Mouse (Mus musculus) hindbrain, embryonic 14.5 days (tissue): ENCODE measurements around the gene Timeless. TPM values are rescaled to one million over a fixed set of nuclear protein-coding genes. Genes with fewer than 3 reads are reported as not detected.
A peak's percentile ranks its signal among the peaks of the same experiment; 100 is the strongest.

ENCODE experiments used
- ATAC-seq: fragments of 200-750 bp; cut with Nextera tagmentation; 2 replicates; pipeline ENCODE4 v1.8.0; 2017; ENCODE audit warnings: moderate number of reproducible peaks, mild to moderate bottlenecking, moderate TSS enrichment, moderate library complexity; ENCODE audit not compliant: low FRiP score
- DNase-seq: peaks from one replicate; pipeline ENCODE4 v3.0.0-alpha.2; 2015; ENCODE audit warnings: low spot score
- H3K27ac ChIP-seq: fragments of 300-500 bp; sonication (generic); 2 replicates; pipeline ENCODE4 v1.5.1; 2014; ENCODE audit warnings: mild to moderate bottlenecking, moderate library complexity
- H3K27me3 ChIP-seq: fragments of 300-500 bp; sonication (generic); 2 replicates; pipeline ENCODE4 v1.6.1; 2014; ENCODE audit warnings: mild to moderate bottlenecking, low read length, mixed read lengths; ENCODE audit not compliant: control insufficient read depth, insufficient read depth
- H3K36me3 ChIP-seq: fragments of 300-500 bp; sonication (generic); replicated peaks from 2 replicates; pipeline ENCODE4 v1.6.1; 2014; ENCODE audit not compliant: control insufficient read depth, insufficient read depth
- H3K4me1 ChIP-seq: fragments of 300-500 bp; sonication (generic); replicated peaks from 2 replicates; pipeline ENCODE4 v1.6.1; 2014; ENCODE audit warnings: antibody characterized with exemption, low read length, mixed read lengths; ENCODE audit not compliant: control insufficient read depth, insufficient read depth
- H3K4me2 ChIP-seq: fragments of 300-500 bp; sonication (generic); replicated peaks from 2 replicates; pipeline ENCODE4 v1.6.1; 2014; ENCODE audit warnings: mild to moderate bottlenecking, moderate library complexity
- H3K4me3 ChIP-seq: fragments of 300-500 bp; sonication (generic); replicated peaks from 2 replicates; pipeline ENCODE4 v1.5.1; 2014; ENCODE audit warnings: mild to moderate bottlenecking, low read length
- H3K9ac ChIP-seq: fragments of 300-500 bp; sonication (generic); 2 replicates; pipeline ENCODE4 v1.6.1; 2014
- H3K9me3 ChIP-seq: fragments of 300-500 bp; sonication (generic); 2 replicates; pipeline ENCODE4 v1.6.1; 2016; ENCODE audit warnings: low read length; ENCODE audit not compliant: control insufficient read depth
- WGBS: fragments of 180-500 bp; shearing (Covaris S2); extraction: QIAGEN DNeasy Blood & Tissue Kit; methylation state at CpG from one replicate; pipeline ENCODE4 v1.1.7; 2014; 5-methylcytosine and 5-hydroxymethylcytosine counted together
- polyA plus RNA-seq: library from polyadenylated mRNA; unstranded; fragments of >200 nt; fragmentation: Nextera tagmentation; extraction: Ambion mirVana; gene quantifications from 2 replicates; pipeline ENCODE4 v1.2.1, GENCODE M21; 2014

Timeless gene
- polyA plus RNA-seq, 1 experiment from 2014 or later = 16.7 TPM

GRCm38 (mm10) chr10:128240131-128240530 lies 8.3 kb downstream of the Timeless start:
- 94% methylated on average over 18 of the region's 18 CpGs for WGBS
- no peak overlapping the region for H3K4me3 ChIP-seq
- peaks cover 37% of the 10 kb centered on the region for H3K36me3 ChIP-seq
- no peak overlapping the region for H3K27ac ChIP-seq
- no peaks in the 10 kb centered on the region for H3K27me3 ChIP-seq
- no peaks in the 10 kb centered on the region for H3K9me3 ChIP-seq
- ATAC-seq = no peak
- H3K4me1 ChIP-seq = no peaks in the 10 kb centered on the region
- no peak for DNase-seq
- H3K9ac ChIP-seq = no peak overlapping the region
- no peak overlapping the region for H3K4me2 ChIP-seq

DNA sequence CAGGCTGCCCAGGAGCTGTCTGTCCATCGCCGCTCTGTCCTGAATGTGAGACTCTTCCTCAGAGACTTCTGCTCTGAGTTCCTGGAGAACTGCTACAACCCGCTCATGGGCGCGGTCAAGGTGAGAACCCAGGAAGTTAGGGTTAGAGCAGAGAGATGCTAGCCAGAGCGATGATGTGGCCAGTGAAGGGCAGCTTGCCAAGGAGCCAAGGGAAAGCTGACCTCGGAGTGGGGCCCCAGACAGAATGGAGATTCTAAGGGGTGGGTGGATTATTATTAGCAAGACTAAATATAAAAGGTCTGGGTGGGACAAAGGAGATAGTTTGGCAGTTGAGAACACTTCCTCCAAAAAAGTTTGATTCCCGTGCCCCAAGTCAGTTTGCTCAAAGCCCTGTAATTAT lies 11.4 kb downstream of the Timeless start:
- DNase-seq (no peak), ATAC-seq (no peak)
- Histone ChIP-seq H3K27me3 (no peaks in the 10 kb centered on the region), H3K4me3 (no peak overlapping the region), H3K9me3 (no peaks in the 10 kb centered on the region), H3K4me1 (no peaks in the 10 kb centered on the region), H3K9ac (no peak overlapping the region), H3K27ac (no peak overlapping the region), H3K36me3 (peaks cover 62% of the 10 kb centered on the region), H3K4me2 (no peak overlapping the region)
- WGBS = 94% methylated on average over 8 of the region's 8 CpGs

GRCm38 (mm10) chr10:128244121-128244520 lies 12.3 kb downstream of the Timeless start:
- Histone ChIP-seq H3K9me3 (no peaks in the 10 kb centered on the region), H3K4me2 (no peak overlapping the region), H3K36me3 (peaks cover 70% of the 10 kb centered on the region), H3K27me3 (no peaks in the 10 kb centered on the region), H3K9ac (no peak overlapping the region), H3K27ac (no peak overlapping the region), H3K4me1 (no peaks in the 10 kb centered on the region), H3K4me3 (no peak overlapping the region)
- WGBS = 95% methylated on average over 15 of the region's 15 CpGs
- DNase-seq = no peak
- no peak for ATAC-seq

DNA sequence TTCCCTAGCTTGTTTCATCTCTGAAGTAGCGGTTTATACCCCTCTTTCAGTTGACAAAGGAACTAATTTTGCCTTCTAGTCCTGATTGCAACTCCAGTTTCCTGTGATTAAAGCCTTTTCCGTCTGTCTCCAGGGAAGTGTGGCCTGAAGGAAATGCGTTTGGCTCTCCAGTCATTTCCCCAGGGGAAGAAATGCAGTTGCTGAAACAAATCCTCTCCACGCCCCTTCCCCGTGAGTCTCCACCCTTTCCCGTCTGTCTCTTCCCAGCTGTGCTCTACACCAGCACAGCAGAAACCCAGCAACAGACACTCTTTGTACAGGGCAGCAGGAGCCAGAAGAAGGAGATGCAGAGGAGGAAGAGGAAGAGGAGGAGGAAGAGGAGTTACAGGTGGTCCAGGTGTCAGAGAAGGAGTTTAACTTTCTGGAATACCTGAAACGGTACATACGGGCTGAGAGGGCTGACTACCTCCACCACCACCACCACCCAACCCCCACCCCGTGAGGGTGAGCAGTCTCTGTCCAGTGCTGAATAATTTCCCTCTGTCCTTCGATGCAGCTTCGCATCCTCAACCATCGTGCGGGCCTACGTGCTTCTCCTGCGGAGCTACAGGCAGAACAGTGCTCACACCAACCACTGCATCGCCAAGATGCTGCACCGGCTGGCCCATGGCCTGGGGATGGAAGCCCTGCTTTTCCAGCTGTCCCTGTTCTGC lies 15.3 kb downstream of the Timeless start:
- Histone ChIP-seq H3K4me1 (no peaks in the 10 kb centered on the region), H3K27ac (peak overlapping the region; percentile 21; the same call in 1 of the 2 replicates), H3K4me2 (0 out of 2 replicates have a peak overlapping the region, but pooled peaks have one; percentile 10), H3K36me3 (peaks cover 90% of the 10 kb centered on the region), H3K27me3 (no peaks in the 10 kb centered on the region), H3K9ac (no peak overlapping the region), H3K4me3 (no peak overlapping the region), H3K9me3 (no peaks in the 10 kb centered on the region)
- DNase-seq (no peak), ATAC-seq (no peak)
- WGBS = 83% methylated on average over 17 of the region's 17 CpGs

DNA sequence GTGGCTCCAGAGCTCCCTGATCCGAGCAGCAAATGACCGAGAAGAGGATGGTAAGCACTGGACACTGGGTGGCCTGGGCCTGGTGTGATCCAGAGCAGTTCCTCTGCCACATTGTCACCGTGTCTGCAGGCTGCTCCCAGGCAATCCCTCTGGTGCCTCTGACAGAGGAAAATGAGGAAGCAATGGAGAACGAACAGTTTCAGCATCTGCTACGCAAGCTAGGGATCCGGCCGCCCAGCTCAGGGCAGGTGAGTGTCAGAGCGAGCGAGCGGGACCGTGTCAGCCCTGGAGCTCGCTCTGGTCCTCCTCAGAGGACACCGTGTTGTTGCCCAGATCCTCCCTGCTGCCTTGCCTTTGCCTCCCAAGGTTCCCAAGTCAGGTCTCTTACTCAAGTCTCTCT lies 18.7 kb downstream of the Timeless start:
- Histone ChIP-seq H3K36me3 (peaks cover 67% of the 10 kb centered on the region), H3K4me2 (no peak overlapping the region), H3K27me3 (no peaks in the 10 kb centered on the region), H3K27ac (no peak overlapping the region), H3K4me3 (no peak overlapping the region), H3K4me1 (no peaks in the 10 kb centered on the region), H3K9ac (no peak overlapping the region), H3K9me3 (no peaks in the 10 kb centered on the region)
- ATAC-seq (no peak), DNase-seq (no peak)
- WGBS = 94% methylated on average over 13 of the region's 13 CpGs

GRCm38 (mm10) chr10:128253677-128254255 lies 21.9 kb downstream of the Timeless start, which contains the start of gene Apon:
Gene Apon (plus strand): TSS chr10:128254096.
- WGBS = 88% methylated on average over 4 of the region's 4 CpGs
- H3K27me3 ChIP-seq = no peaks in the 10 kb centered on the region
- no peaks in the 10 kb centered on the region for H3K4me1 ChIP-seq
- H3K36me3 ChIP-seq = peaks cover 40% of the 10 kb centered on the region
- H3K9ac ChIP-seq = no peak within 1 kb of the TSS
- H3K27ac ChIP-seq = no peak within 1 kb of the TSS
- H3K4me3 ChIP-seq = no peak within 1 kb of the TSS
- ATAC-seq (no peak), DNase-seq (no peak)
- no peaks in the 10 kb centered on the region for H3K9me3 ChIP-seq
- no peak within 1 kb of the TSS for H3K4me2 ChIP-seq

- ATAC-seq = no peak
- H3K4me1 ChIP-seq = no peaks in the 10 kb centered on the region
- H3K27ac ChIP-seq = no peak overlapping the region
- peaks cover 19% of the 10 kb centered on the region for H3K36me3 ChIP-seq
- no peak overlapping the region for H3K4me3 ChIP-seq
- no peak for DNase-seq
- 93% methylated on average over 8 of the region's 8 CpGs for WGBS
- no peaks in the 10 kb centered on the region for H3K9me3 ChIP-seq
- H3K27me3 ChIP-seq = no peaks in the 10 kb centered on the region
- H3K4me2 ChIP-seq = no peak overlapping the region
- no peak overlapping the region for H3K9ac ChIP-seq
Observed at GRCm38 (mm10) chr10:128255925-128256324, 24.1 kb downstream of the Timeless start.

GRCm38 (mm10) chr10:128256328-128256727 lies 24.5 kb downstream of the Timeless start:
- Histone ChIP-seq H3K27me3 (no peaks in the 10 kb centered on the region), H3K27ac (no peak overlapping the region), H3K4me1 (no peaks in the 10 kb centered on the region), H3K36me3 (peaks cover 15% of the 10 kb centered on the region), H3K4me3 (no peak overlapping the region), H3K4me2 (no peak overlapping the region), H3K9me3 (no peaks in the 10 kb centered on the region), H3K9ac (no peak overlapping the region)
- 92% methylated on average over 8 of the region's 8 CpGs for WGBS
- no peak for DNase-seq
- ATAC-seq = no peak

GRCm38 (mm10) chr10:128258953-128259352 lies 27.1 kb downstream of the Timeless start:
- no peaks in the 10 kb centered on the region for H3K9me3 ChIP-seq
- H3K4me3 ChIP-seq = no peak overlapping the region
- no peaks in the 10 kb centered on the region for H3K4me1 ChIP-seq
- ATAC-seq = no peak
- no peak for DNase-seq
- H3K27ac ChIP-seq = no peak overlapping the region
- WGBS = 85% methylated on average over 4 of the region's 4 CpGs
- no peaks in the 10 kb centered on the region for H3K36me3 ChIP-seq
- H3K4me2 ChIP-seq = no peak overlapping the region
- H3K9ac ChIP-seq = no peak overlapping the region
- H3K27me3 ChIP-seq = no peaks in the 10 kb centered on the region
